Mouse (Mus musculus): ENCODE measurements at regions not wholly inside any gene's neighbourhood (a gene's known extent, or its start where the extent isn't known, plus 50 kb on each side); places are given as distances from the start of the nearest gene placed in this dataset.

DNA sequence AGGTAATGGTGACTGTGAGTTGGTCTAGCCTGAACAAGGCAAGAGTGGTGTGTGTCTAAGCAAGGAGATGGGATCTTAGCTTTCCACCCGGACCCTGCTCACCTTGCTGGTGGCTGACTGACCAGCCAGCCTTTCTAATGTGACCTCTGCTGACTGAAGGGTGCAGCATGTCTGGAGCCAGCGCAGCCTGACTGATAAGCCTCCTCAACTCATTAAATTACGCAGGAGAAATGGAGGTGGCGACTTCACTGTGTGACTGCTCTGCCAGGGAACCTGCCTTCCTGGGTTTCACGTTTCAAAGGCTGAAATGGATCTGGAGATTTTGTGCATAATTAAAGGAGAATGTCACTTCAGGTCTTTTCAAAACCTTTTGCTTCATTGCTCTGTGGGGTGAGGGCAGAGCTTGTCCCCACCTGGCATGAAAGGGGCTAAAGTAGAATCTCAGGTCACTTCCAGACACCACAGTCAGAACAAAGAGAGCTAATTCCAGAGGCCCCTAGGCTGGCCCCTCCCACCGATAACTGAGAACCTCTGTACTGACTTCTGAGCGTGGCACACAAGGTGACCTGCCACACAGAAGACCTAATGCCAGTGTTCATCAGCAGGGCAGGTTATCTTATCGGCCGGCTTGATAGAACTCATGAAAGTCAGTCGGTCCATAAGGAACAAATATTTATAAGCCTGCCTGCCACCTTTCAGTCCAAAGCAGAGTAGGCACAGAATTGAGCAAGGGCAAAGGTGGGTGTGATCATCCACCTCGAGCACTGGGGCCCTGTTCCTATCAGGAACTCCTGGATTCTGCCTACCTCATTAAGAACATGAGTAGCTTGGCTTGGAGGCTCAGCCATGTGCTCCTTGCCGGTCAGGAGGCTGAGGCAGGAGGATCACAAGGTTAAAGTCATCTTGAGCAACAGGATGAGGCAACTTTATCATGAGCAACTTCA lies 53.1 kb upstream of the Vps8 start:
- Histone ChIP-seq H3K4me3 (ENCODE audit: insufficient read depth, low read length) (no peak overlapping the region), H3K4me1 (ENCODE audit: control insufficient read depth, insufficient read depth, low read length) (peaks cover 4% of the 10 kb centered on the region), H3K27ac (ENCODE audit: insufficient read depth, low read length) (no peak overlapping the region)
- TF ChIP-seq POLR2A (IDR thresholded peaks at IDR 0.05; ENCODE audit: extremely low read depth, insufficient read depth, low read length) = no peak
- no peak for TF ChIP-seq CTCF (IDR thresholded peaks at IDR 0.05; ENCODE audit: extremely low read depth, insufficient read depth, low read length)
